Mouse (Mus musculus) intestine, embryonic 15.5 days (tissue): ENCODE data around the gene Golm1. TPM values are rescaled to one million over a fixed set of nuclear protein-coding genes. Genes with fewer than 3 reads are reported as not detected.
A peak's percentile ranks its signal among the peaks of the same experiment; 100 is the strongest.
"Not testable (repeated sequence)": the region's sequence is repeated elsewhere in the genome, so short reads cannot be mapped to it uniquely, and the experiment has no call there.

Source experiments
- ATAC-seq: fragments of 200-750 bp; cut with Nextera tagmentation; 2 replicates; pipeline ENCODE4 v1.8.0; 2017; ENCODE audit warnings: moderate TSS enrichment, moderate library complexity
- H3K27ac ChIP-seq: fragments of 300-500 bp; sonication (generic); 2 replicates; pipeline ENCODE4 v1.5.1; 2015; ENCODE audit warnings: mild to moderate bottlenecking, inconsistent platforms
- H3K27me3 ChIP-seq: fragments of 300-500 bp; sonication (generic); replicated peaks from 2 replicates; pipeline ENCODE4 v1.6.1; 2015; ENCODE audit warnings: inconsistent platforms
- H3K36me3 ChIP-seq: fragments of 300-500 bp; sonication (generic); 2 replicates; pipeline ENCODE4 v1.6.1; 2015; ENCODE audit warnings: inconsistent platforms
- H3K4me1 ChIP-seq: fragments of 300-500 bp; sonication (generic); replicated peaks from 2 replicates; pipeline ENCODE4 v1.6.1; 2015; ENCODE audit warnings: inconsistent platforms
- H3K4me2 ChIP-seq: fragments of 300-500 bp; sonication (generic); replicated peaks from 2 replicates; pipeline ENCODE4 v1.6.1; 2015; ENCODE audit warnings: mild to moderate bottlenecking, inconsistent platforms
- H3K4me3 ChIP-seq: fragments of 300-500 bp; sonication (generic); replicated peaks from 2 replicates; pipeline ENCODE4 v1.5.1; 2015; ENCODE audit warnings: inconsistent platforms
- H3K9ac ChIP-seq: fragments of 300-500 bp; sonication (generic); 2 replicates; pipeline ENCODE4 v1.6.1; 2015; ENCODE audit warnings: inconsistent platforms
- H3K9me3 ChIP-seq: fragments of 300-500 bp; sonication (generic); 2 replicates; pipeline ENCODE4 v1.6.1; 2016; ENCODE audit warnings: inconsistent platforms
- WGBS: fragments of 180-500 bp; shearing (Covaris S2); methylation state at CpG from one replicate; pipeline ENCODE4 v1.1.7; 2015; 5-methylcytosine and 5-hydroxymethylcytosine counted together
- polyA plus RNA-seq: library from polyadenylated mRNA; unstranded; fragments of >200 nt; fragmentation: Nextera tagmentation; extraction: Ambion mirVana; gene quantifications from 2 replicates; pipeline ENCODE4 v1.2.1, GENCODE M21; 2015

Golm1 gene
- 81.8 and 86.9 TPM in 2 replicates for polyA plus RNA-seq

DNA sequence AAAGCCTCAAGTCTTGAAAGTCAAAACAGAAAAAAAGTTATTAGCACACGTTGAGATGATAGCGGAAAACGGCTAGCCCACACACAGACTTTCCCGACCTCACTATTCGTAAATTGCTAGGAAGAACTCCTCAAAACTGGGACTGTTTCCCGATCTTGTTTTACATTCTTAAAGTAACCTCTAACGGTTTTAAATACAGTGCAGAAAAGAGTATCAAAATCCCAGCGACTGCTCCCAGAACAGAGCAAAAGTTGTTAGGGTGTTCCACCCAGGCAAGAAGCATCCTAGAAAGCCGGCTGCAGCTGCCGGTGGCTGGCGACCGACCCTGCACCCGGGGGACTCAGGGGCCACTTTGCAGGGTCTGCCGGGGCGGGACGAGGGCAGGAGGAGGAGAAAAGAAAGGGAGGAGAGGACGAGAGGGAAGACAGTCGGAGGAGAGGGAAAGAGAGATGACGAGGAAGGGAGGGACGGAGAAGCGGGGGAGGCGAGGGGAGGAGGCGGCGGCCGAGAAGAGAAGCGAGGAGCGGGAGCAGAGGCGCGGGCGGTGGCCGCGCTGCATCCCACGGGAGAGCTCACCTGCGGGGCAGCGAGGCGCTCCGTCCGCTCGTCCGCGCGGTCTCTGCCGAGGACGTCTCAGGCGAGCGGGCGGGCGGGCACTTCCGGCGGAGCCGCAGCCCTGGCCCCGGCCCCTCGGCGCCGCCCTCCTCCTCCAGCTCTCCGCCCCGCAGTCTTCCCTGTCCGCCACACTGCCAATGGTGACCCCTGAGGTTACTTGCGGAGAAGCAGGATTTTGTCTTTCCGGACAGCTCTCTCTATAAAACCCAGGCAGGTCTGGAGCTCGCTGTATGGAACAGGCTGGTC lies at the start of gene Golm1:
Gene Golm1, minus strand, starts transcription at position 661 of the 861 bp plus-strand sequence.
- H3K36me3 ChIP-seq = no peaks in the 10 kb centered on the region
- whole genome bisulfite sequencing = 1% methylated on average over 47 of the region's 61 CpGs
- H3K27me3 ChIP-seq = no peaks in the 10 kb centered on the region
- no peaks in the 10 kb centered on the region for H3K9me3 ChIP-seq
- peak within 1 kb of the TSS; percentile 76 for H3K9ac ChIP-seq
- H3K4me3 ChIP-seq = peak within 1 kb of the TSS; percentile 78
- peak; percentile 91 for ATAC-seq
- H3K4me1 ChIP-seq = peaks cover 6% of the 10 kb centered on the region
- peak within 1 kb of the TSS; percentile 65 for H3K4me2 ChIP-seq
- H3K27ac ChIP-seq = peak within 1 kb of the TSS; percentile 83

DNA sequence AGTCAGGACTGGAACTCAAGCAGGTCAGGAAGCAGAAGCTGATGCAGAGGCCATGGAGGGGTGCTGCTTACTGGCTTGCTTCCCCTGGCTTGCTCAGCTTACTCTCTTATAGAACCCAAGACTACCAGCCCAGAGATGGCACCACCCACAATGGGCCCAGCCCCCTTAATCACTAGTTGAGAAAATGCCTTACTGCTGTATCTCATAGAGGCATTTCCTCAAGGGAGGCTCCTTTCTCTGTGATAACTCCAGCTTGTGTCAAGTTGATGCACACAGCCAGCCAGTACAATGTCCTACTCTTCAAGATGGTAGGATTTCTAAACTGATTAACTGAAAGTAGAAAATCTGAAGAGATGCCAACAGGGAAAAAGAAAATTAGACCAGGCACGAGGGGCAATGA lies 46.5 kb upstream of the Golm1 start:
- H3K4me2 ChIP-seq, H3K36me3 ChIP-seq, H3K9me3 ChIP-seq, H3K27me3 ChIP-seq, H3K4me3 ChIP-seq, H3K4me1 ChIP-seq, H3K27ac ChIP-seq, ATAC-seq, H3K9ac ChIP-seq: not testable (repeated sequence)
- WGBS = 89% methylated on average over 1 of the region's 1 CpGs

DNA sequence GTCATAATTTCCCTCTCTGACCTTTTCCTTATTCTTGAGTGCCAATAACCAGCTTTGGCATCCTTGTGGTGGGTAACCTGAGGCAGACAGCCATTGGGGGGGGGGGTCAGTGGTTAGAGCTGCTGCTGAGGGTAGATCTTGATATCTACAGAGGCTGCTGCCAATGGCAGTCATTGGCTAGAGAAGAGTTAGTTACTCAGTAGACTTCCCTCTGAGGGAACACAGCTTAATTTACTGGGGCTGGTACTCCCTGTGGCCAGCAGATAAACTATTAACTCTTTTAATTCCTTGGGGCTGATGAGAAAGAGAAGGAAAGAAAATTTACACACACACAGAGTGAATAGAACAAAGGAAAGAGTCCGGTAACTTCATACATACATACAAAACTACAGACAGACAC lies 43.9 kb upstream of the Golm1 start:
- Histone ChIP-seq H3K4me1 (no peaks in the 10 kb centered on the region), H3K9ac (no peak overlapping the region), H3K4me2 (no peak overlapping the region), H3K9me3 (no peaks in the 10 kb centered on the region), H3K36me3 (no peaks in the 10 kb centered on the region), H3K4me3 (no peak overlapping the region), H3K27ac (no peak overlapping the region), H3K27me3 (no peaks in the 10 kb centered on the region)
- WGBS = 90% methylated on average over 1 of the region's 1 CpGs
- no peak for ATAC-seq

DNA sequence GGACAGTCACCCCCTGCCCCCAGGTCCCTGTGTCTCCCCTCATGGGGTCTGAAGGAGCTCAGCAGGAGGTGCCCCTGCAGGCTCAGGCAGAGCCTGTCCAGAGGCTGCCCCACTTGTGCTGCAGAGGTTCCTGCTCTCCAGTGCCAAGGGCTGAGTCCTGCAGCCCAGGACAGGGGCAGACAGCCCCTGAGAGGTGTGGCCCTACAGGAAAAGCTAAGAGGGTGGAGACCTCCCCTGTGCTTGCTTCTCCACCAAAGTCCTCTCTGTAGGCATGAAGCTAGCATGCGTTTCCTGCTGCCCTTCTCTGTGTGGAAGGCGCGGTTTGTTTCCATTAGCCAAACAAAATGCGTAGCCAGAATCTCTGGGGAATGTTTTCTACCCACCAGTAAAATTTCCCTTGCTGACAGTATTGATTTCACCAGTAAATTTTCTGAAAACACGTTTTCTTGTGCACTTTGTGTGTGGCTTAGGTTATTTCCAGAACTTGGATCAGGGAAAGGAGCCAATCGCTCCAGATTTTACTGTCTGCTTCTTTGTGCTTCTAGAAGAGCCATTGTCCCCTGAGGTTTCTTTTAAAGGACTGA lies 43.3 kb upstream of the Golm1 start:
- H3K9ac ChIP-seq = not testable (repeated sequence)

DNA sequence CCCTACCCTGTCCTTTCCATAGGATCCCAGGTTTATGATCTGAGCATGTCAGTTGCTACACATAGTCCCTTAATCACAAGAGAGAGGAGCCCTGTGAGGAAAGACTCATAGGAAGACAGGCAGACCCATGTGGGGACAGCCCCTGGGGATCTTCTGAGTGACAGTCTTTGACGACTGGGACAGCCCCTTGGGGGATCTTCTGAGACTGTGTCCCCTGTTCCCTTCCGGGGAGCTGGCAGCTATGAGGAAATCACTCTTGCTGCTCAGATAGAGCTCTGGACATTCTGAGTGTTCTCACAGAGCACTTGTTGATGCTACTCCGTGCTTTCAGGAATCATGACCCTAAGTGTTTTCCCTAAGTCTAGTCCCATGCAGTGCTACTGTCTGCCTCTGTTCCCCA lies 38.1 kb upstream of the Golm1 start:
- H3K36me3 ChIP-seq = no peaks in the 10 kb centered on the region
- no peaks in the 10 kb centered on the region for H3K9me3 ChIP-seq
- H3K4me3 ChIP-seq = no peak overlapping the region
- no peak overlapping the region for H3K4me2 ChIP-seq
- no peaks in the 10 kb centered on the region for H3K4me1 ChIP-seq
- ATAC-seq = no peak
- 32% methylated on average over 3 of the region's 3 CpGs for WGBS
- no peak overlapping the region for H3K27ac ChIP-seq
- H3K27me3 ChIP-seq = no peaks in the 10 kb centered on the region; the same call in 1 of the 2 replicates
- no peak overlapping the region for H3K9ac ChIP-seq

More for the DNA sequence above, 43.3 kb upstream of the Golm1 start:
- not testable (repeated sequence) for H3K27me3 ChIP-seq, H3K36me3 ChIP-seq, H3K4me2 ChIP-seq, H3K4me1 ChIP-seq, H3K27ac ChIP-seq, H3K9me3 ChIP-seq, H3K4me3 ChIP-seq
- 18% methylated on average over 6 of the region's 6 CpGs for WGBS
- peak; percentile 63 for ATAC-seq

DNA sequence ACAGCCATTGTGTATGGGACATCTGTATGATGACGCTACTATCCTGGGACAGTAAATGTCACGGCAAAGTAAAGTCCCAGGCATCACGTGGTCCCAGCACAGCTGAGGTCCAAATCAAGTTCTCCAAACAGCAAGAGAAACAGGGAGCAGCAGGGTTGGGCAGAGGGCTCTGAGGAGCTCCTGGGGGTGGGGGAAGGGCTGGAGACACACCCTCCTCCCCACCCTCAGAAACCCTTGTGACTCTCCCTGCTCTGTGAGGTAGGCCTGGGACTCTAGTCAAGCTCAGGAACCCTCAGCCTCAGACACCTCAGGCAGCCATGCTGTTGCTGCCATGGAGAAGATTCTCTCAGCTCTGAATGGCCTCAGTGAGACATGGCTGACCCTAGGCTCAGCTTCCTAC lies 36.4 kb upstream of the Golm1 start, which contains the start of gene Spata31d1b:
Gene Spata31d1b, plus strand, starts transcription at position 301 of the 400 bp plus-strand sequence.
- H3K36me3 ChIP-seq, H3K9ac ChIP-seq, H3K4me3 ChIP-seq, H3K4me1 ChIP-seq, H3K4me2 ChIP-seq, H3K9me3 ChIP-seq, ATAC-seq, H3K27me3 ChIP-seq, H3K27ac ChIP-seq: not testable (repeated sequence)
- 68% methylated on average over 3 of the region's 3 CpGs for WGBS

DNA sequence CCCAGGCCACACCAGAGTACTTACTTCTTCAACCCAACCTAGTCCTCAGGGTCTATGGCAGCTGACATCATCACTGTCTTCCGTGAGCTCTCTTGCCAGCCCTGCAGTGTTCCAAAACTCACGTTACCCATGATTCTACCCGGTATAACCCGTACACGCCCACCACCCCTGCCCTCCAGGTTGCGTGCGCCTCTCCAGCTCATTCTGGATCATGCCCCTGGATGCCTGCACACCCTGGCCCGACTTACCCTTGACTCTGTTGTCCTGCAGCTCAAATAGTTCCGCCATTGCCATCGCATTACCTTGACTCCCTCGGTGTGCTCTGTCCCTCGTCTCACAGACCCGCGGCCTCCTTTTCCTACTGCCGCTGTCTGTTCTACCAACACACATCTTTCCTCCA lies 34.6 kb upstream of the Golm1 start, which contains the start of gene Spata31d1a:
Gene Spata31d1a, minus strand, starts transcription at position 101 of the 400 bp plus-strand sequence.
- Histone ChIP-seq H3K9me3 (no peaks in the 10 kb centered on the region), H3K4me3 (no peak within 1 kb of the TSS), H3K4me2 (no peak within 1 kb of the TSS), H3K36me3 (no peaks in the 10 kb centered on the region), H3K9ac (no peak within 1 kb of the TSS), H3K27me3 (no peaks in the 10 kb centered on the region; the same call in 1 of the 2 replicates), H3K27ac (no peak within 1 kb of the TSS), H3K4me1 (no peaks in the 10 kb centered on the region)
- WGBS = 87% methylated on average over 15 of the region's 15 CpGs
- ATAC-seq = no peak

DNA sequence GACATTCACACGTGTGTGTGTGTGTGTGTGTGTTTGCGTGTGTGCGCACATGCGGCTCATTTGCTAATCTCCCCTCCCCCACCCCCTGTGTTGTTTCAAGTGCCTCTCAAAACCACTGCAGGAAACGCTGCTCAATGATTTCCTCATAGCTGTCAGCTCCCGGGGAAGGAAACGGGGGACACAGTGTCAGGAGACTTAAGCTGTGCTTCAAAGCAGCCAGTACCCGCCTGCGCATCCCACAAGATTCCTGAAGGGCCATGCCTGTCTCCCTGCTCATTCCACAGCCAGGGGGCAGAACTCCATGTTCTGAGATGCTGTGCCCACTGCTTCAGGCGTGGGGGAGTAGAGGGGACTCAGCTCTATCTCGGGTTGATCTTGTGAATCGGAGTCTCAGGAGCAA lies 29.0 kb upstream of the Golm1 start:
- H3K9ac ChIP-seq = no peak overlapping the region
- ATAC-seq = no peak
- no peaks in the 10 kb centered on the region for H3K9me3 ChIP-seq
- H3K36me3 ChIP-seq = no peaks in the 10 kb centered on the region
- H3K27me3 ChIP-seq = no peaks in the 10 kb centered on the region
- H3K4me3 ChIP-seq = no peak overlapping the region
- H3K4me1 ChIP-seq = no peaks in the 10 kb centered on the region; the same call in 1 of the 2 replicates
- no peak overlapping the region for H3K4me2 ChIP-seq
- WGBS = 54% methylated on average over 12 of the region's 12 CpGs
- no peak overlapping the region for H3K27ac ChIP-seq

DNA sequence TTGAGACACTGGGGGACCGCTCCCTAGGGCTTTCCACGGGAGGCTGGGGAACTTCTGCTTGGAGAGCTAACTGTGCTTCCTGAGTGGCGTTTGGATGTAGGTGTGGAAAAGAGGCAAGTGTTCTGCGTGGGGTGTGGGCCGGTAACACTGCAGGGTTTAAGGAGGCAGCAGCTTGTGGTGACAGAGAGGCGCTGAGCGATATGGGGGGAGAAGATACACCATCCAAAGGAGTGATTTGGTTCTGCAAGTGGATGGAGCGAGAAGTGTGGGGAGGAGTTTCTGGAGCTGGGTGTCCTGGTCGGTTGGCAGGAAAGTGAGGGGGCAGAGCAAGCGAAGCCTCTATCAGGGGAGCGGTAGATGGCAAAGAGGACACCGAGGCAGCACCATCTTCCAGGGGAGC lies 27.9 kb upstream of the Golm1 start:
- ATAC-seq = no peak

DNA sequence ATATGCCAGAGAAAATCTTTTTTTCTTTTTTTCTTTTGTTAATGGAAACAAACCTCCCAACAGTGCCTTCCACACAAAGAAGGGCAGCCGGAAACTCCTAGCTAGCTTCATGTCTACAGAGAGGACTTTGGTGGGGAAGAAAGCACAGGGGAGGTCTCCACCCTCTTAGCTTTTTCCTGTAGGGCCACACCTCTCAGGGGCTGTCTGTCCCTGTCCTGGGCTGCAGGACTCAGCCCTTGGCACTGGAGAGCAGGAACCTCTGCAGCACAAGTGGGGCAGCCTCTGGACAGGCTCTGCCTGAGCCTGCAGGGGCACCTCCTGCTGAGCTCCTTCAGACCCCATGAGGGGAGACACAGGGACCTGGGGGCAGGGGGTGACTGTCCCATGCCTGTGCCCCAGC lies 24.5 kb upstream of the Golm1 start:
- not testable (repeated sequence) for H3K27ac ChIP-seq, ATAC-seq, H3K36me3 ChIP-seq, H3K9ac ChIP-seq, H3K4me1 ChIP-seq, H3K27me3 ChIP-seq, H3K9me3 ChIP-seq, H3K4me3 ChIP-seq, H3K4me2 ChIP-seq
- WGBS = 72% methylated on average over 1 of the region's 1 CpGs

More for the DNA sequence above, 27.9 kb upstream of the Golm1 start:
- H3K27ac ChIP-seq = no peak overlapping the region
- 84% methylated on average over 12 of the region's 12 CpGs for WGBS
- H3K4me1 ChIP-seq = no peaks in the 10 kb centered on the region; the same call in 1 of the 2 replicates
- no peaks in the 10 kb centered on the region for H3K36me3 ChIP-seq
- H3K27me3 ChIP-seq = no peaks in the 10 kb centered on the region
- H3K4me3 ChIP-seq = no peak overlapping the region
- H3K9me3 ChIP-seq = no peaks in the 10 kb centered on the region
- H3K4me2 ChIP-seq = no peak overlapping the region
- no peak overlapping the region for H3K9ac ChIP-seq

DNA sequence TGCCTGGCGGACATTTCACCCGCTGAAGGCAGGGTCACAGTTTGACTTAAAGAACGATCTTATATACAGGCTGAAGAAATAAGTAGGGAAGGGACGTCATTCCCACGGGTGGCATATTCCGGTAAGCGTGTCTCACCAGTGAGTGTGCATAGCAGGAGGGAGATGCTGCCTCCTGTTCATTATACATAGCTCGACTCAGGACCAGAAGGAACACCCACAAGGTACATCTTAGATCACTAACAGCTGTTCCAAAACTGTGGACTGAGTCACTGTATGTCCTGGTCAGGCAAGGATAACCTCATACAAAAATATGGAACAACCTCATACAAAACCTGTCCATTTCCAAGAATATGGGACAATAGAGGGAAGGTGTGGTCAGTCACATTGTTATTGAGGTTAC lies 23.5 kb upstream of the Golm1 start:
- no peaks in the 10 kb centered on the region for H3K4me1 ChIP-seq
- no peak overlapping the region for H3K4me2 ChIP-seq
- H3K9me3 ChIP-seq = no peaks in the 10 kb centered on the region
- no peaks in the 10 kb centered on the region for H3K36me3 ChIP-seq
- no peak overlapping the region for H3K4me3 ChIP-seq
- H3K27me3 ChIP-seq = no peaks in the 10 kb centered on the region
- no peak overlapping the region for H3K27ac ChIP-seq
- 93% methylated on average over 8 of the region's 8 CpGs for WGBS
- no peak overlapping the region for H3K9ac ChIP-seq
- no peak for ATAC-seq

DNA sequence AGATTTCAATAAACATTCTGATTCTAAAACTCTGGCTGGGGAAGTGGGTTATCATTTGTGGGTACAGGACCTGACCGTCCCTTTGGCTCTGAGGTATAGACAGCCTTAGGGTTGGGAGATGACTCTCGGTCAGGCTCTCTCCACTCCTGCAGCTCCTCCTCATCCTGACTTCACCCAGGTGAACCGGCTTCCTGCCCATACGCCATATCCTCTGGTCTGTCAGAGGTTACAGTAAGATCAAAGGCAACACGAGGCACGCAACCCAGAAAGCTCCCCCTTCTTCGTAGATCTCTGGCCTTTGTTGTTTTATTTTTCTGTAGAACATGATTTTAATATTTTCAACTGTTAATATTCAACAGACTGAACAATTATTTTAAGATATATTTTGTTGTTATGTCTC lies 20.2 kb upstream of the Golm1 start:
- no peaks in the 10 kb centered on the region for H3K9me3 ChIP-seq
- ATAC-seq = no peak
- H3K4me3 ChIP-seq = no peak overlapping the region
- H3K36me3 ChIP-seq = no peaks in the 10 kb centered on the region
- no peaks in the 10 kb centered on the region for H3K4me1 ChIP-seq
- no peak overlapping the region for H3K4me2 ChIP-seq
- H3K9ac ChIP-seq = no peak overlapping the region
- 81% methylated on average over 7 of the region's 7 CpGs for WGBS
- no peaks in the 10 kb centered on the region for H3K27me3 ChIP-seq
- H3K27ac ChIP-seq = no peak overlapping the region
